Mouse (Mus musculus): ENCODE measurements at regions not wholly inside any gene's neighbourhood (a gene's known extent, or its start where the extent isn't known, plus 50 kb on each side); places are given as distances from the start of the nearest gene placed in this dataset.

GRCm38 (mm10) chr2:128393921-128394320, 197.1 kb upstream of the Spdye4c start:
- DNase-seq (ENCODE audit: low spot score in 2 of 2) = no peak

DNA sequence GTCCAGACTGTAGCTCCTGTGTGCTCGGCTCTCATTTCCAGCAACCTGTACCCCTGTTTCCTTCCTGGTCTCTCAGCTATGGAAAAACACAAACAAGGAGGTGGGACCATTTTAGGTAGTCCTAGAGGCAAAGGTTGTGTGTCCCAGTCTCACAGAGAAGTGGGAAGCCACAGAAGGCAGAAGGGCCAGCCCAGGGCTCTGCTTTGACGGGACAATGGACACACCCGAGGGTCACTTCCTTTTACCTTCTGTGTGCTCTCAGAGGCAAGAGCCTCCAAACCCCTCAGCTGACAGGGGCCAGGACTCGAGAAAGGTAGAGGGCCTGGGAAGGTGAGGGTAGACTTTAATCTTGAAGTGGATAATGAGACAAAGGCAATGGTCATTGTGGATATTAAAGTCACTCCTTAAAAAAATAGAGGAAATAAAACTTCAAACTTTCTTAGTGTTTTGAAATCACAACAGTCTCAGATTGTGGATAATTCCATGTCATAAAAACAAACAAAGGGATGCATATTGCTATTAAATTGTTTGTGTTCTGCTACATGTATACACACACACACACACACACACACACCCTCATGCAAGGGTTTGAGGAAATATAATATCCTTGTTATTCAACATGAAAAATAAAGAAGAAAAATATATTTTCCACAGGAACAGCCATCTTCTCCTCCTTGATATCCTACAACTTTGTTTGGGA, 195.6 kb upstream of the Spdye4c start:
- no peak for DNase-seq (ENCODE audit: low spot score in 2 of 2)

DNA sequence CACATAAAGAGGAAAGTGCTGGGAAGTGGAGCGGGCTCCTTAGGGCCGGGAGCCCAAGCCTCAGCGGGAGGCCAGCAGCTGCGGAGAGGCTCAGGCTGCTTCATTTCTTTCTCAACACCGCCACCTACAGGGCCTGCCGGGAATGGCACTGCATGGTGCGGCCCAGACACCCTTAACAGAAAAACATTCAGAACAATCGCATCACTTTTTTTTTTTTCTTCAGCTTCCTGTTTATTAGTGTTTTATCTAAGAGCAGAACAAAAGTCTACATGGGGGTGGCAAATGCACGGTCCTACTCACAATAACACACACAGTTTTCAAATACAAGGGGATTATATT, 195.0 kb upstream of the Spdye4c start:
- peak; percentile 83 to 89 for DNase-seq (ENCODE audit: low spot score in 2 of 2)

- no peak for DNase-seq (ENCODE audit: low spot score in 2 of 2)
These were observed 189.7 kb upstream of the Spdye4c start for GRCm38 (mm10) chr2:128401359-128401758.

DNA sequence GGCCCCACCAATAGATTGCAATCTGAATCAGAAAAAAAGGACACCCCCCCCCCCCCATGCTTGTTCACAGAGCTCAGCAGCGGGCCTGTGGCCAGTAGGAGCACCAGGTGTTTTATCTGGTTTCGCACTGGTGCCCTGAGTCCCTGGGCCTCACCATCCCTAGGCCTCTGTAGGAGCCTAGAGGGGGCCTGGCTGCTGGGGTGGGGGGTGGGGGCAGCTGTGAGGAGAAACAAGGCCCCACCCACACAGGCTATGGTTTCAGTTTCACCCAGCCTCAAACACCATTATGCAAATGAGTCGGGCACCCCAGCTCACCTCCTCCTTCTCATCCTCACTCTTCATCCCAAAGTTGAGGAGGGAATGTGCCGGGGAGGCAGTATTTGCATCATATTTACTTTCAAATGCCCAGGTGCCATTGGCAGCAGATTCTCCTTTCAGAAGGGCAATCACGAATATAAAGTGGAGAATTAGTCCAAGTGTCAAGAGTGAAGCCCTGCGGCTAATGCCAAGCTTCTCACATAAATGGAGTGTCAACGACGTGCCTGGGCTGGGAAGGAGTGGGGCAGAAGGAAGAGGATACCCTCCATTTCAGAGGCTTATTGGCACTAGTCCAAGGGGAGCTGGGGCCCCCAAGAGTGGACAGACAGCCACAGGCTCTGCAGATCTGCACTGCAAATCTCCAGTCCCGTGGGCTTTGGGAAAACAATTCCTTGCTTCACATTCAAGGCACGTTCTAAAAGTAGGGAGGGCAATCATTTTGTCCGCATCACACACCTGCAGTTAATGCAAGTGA, 187.7 kb upstream of the Spdye4c start:
- no peak for DNase-seq (ENCODE audit: low spot score in 2 of 2)

DNA sequence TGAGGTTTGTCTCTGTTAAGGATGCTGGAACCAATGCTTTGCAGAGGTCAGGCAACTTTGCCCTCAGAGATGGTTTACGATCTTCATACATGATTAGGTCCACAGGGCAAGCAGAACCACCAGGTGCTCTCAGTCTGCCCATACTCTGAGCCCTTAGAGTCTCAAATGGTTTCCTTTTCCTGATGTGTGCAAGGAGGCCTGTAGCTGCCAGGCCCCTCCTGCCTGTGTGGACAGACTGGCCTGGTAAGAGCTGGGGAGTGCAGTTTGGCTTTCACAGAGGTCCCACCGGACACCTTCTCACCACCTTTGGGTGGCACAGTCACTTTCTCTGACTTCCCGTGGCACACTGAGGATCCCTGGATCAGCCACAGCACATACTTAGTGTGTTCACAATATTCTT, 186.6 kb upstream of the Spdye4c start:
- DNase-seq (ENCODE audit: low spot score in 2 of 2) = no peak

DNA sequence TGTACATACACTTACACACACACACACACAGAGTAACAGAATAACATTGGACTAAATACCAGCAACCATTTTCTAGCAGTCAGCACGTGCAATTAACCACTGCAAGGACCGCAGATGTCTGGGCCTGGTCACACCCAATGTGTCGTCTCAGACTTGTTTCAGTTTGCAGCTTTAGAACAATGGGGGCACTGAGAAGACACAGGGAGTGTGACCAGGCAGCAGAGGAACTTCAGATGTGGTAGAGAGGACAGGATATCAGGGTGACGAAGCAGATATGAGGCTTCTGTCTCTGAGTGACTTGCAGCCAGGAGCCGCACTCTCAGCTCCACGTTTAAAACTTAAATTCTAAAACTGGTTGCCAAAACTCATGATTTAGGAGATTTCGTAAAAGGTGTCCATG, 183.9 kb upstream of the Spdye4c start:
- peak in 1 of 2 experiments; percentile 30 for DNase-seq (ENCODE audit: low spot score in 2 of 2)

- peak; percentile 40 to 48 for DNase-seq (ENCODE audit: low spot score in 2 of 2)
These were observed 182.3 kb upstream of the Spdye4c start for GRCm38 (mm10) chr2:128408718-128409117.

DNA sequence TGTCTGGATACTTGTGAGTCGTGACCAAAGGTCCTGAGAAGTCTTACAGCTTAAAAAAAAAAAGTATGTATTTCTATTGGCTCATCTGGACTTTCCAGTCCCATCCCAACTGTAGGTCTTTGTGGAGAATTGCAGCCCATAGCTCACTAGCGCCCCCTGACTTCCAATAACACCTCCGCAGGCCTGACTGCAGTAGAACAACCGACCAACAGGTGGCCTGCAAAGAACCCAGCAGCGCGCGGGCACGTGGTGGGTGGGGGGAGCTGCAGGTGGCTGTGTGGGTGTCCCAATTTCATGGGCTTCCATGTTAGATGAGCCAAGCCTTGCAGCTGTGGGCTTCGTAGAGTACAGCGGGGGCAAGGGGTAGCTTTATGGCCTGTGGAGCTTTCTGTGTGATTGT, 178.7 kb upstream of the Spdye4c start:
- DNase-seq (ENCODE audit: low spot score in 2 of 2) = peak; percentile 69 to 73

- DNase-seq (ENCODE audit: low spot score in 2 of 2) = peak; percentile 43 to 54
These were observed 178.0 kb upstream of the Spdye4c start for GRCm38 (mm10) chr2:128412974-128413373.

- no peak for DNase-seq (ENCODE audit: low spot score in 2 of 2)
These were observed 176.3 kb upstream of the Spdye4c start for GRCm38 (mm10) chr2:128414588-128415240.

- DNase-seq (ENCODE audit: low spot score in 2 of 2) = no peak
These were observed 174.6 kb upstream of the Spdye4c start for GRCm38 (mm10) chr2:128416416-128416815.

- DNase-seq (ENCODE audit: low spot score in 2 of 2) = no peak
These were observed 172.0 kb upstream of the Spdye4c start for GRCm38 (mm10) chr2:128418960-128419359.

GRCm38 (mm10) chr2:128420406-128420805, 170.6 kb upstream of the Spdye4c start:
- DNase-seq (ENCODE audit: low spot score in 2 of 2) = no peak

- no peak for DNase-seq (ENCODE audit: low spot score in 2 of 2)
These were observed 168.3 kb upstream of the Spdye4c start for GRCm38 (mm10) chr2:128422677-128423076.

GRCm38 (mm10) chr2:128424236-128424635, 166.8 kb upstream of the Spdye4c start:
- DNase-seq (ENCODE audit: low spot score in 2 of 2) = no peak

- no peak for DNase-seq (ENCODE audit: low spot score in 2 of 2)
These were observed 163.7 kb upstream of the Spdye4c start for GRCm38 (mm10) chr2:128427181-128427880.

- no peak for DNase-seq (ENCODE audit: low spot score in 2 of 2)
These were observed 162.9 kb upstream of the Spdye4c start for GRCm38 (mm10) chr2:128428154-128428553.

DNA sequence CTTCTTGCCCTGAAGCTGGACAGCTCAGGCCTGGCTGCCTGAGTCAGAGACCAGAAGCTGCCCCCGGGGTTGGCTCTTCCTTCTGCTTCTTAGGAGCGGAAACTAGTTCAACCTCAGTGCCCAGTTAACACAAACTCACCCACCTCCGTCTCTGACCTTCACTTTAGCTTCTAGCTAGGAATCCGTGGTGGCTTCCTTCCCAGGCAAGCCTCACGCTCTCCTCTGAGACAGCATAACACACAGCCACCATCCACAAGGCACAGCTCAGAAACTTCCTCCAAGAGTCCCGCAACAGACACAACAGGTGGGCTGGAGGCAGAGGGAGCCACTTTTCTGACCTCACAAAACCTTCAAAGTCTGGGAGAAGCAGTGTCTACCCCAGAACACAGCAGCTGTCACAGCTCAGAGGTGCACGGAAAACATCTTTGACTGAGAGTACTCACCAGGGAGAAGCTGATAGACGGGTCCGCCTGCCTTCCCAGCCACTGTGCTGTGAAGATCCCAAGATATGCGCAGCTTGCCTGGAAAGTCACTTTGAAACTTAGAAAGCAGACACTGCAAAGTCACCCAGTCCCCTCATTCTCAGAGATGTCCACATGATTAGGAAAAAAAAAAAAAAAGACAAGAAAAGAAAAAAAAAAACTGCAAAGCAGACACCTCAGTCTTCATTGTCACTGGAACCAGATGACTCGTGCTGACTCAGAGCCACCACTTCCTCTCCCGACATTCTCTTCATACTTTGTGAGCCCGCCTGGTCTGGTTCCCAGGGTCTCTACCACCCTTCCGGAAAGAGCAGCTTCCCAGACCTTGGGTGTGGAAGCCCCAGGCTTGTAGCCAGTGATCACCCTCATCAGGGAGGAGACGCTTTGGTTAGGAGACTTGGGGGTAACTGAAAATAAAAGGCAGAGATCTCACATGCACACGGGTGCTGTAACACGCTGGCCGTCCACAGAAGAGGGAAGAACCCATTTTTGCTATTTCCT, 162.1 kb upstream of the Spdye4c start:
- peak; percentile 30 to 43 for DNase-seq (ENCODE audit: low spot score in 2 of 2)

GRCm38 (mm10) chr2:128429786-128430185, 161.2 kb upstream of the Spdye4c start:
- peak; percentile 42 to 51 for DNase-seq (ENCODE audit: low spot score in 2 of 2)

- DNase-seq (ENCODE audit: low spot score in 2 of 2) = no peak
These were observed 160.2 kb upstream of the Spdye4c start for GRCm38 (mm10) chr2:128430776-128431291.
